Mouse (Mus musculus) liver, embryonic 14.5 days (tissue): ENCODE results near the gene Ush2a.

Source experiments
- CTCF ChIP-seq: IDR thresholded peaks from 2 replicates; pipeline ENCODE4 v1.5.1; 2016; ENCODE audit warnings: antibody characterized with exemption, low read depth, control low read depth
- EP300 ChIP-seq: IDR thresholded peaks from 2 replicates; pipeline ENCODE4 v1.6.1; 2016; ENCODE audit warnings: antibody characterized with exemption, low read depth

- TF ChIP-seq CTCF (no peak), EP300 (no peak)
Measured at GRCm38 (mm10) chr1:189013587-189013921, 751.7 kb downstream of the Ush2a start.
